Mouse (Mus musculus) spleen, postnatal 10 days (tissue): ENCODE results near the gene Olfr433.
"Not testable (repeated sequence)": the region's sequence is repeated elsewhere in the genome, so short reads cannot be mapped to it uniquely, and the experiment has no call there.

ENCODE experiments used
- DNase-seq, 2 experiments: peaks; one replicate each; pipeline ENCODE4 v3.0.0; 2021 to 2022; ENCODE audit warnings: low spot score in 2 of 2

Gene Olfr433

GRCm38 (mm10) chr1:174040523-174041177 is at the start of gene Olfr433:
Olfr433 (plus strand) TSS chr1:174040705.
- peak in 1 of 2 experiments; percentile 60 for DNase-seq

DNA sequence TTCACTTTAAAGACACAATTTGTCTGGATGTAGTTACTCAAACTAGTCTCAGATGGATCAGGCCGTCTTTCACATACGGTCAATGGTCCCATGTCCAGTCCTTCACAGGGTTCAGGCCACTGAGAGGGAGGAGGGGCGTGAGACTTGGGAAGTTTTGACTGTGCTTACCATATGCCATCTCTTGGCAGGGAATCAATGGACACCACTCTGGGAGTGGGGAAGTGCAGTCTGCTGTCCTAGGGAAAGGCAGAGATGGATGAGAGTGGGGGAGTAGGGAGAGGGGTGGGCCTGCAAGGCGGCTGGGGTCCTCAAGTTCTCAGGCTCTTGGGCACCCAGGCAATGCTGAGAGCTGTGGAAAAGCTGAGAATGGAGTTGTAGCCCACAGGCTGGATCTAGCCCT is 45.5 kb upstream of the Olfr433 start:
- DNase-seq, result no peak

DNA sequence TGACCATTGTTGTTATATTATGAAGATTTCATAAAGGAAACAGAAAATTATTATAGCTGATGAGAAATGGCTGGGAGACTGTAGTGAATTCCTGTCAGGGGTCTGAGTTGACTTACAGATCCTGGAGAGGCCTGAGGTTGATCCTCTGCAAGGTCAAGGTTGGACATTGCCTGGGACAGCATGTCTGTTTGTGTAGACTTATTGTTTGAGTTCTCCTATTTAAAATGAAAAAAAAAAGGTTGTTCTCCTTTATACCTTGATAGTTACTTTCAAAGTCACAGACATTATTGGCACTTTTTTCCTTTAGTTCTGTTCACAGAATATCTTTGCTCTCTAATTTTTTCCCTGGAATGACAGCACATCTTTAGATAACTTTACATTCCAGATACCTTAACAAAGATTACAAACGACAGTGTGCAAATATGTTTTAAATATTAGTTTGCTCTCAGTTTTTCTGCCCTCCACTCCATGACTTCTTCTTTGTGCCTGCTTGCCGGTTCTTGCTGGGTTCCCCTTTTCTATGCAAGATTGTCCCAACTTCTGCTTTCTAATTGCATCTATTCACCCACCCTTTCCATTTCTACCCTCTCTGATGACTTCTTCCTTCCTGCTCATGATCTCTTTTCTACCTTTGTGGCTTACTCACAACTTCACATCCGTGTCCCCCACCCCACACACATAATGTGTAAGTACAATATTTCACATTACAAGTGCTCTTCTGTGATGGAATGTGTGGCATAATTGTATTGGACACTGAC is 36.0 kb upstream of the Olfr433 start:
- DNase-seq, result not testable (repeated sequence)

GRCm38 (mm10) chr1:174007050-174007449 is 33.5 kb upstream of the Olfr433 start:
- not testable (repeated sequence) for DNase-seq

GRCm38 (mm10) chr1:174031698-174032097 is 8.8 kb upstream of the Olfr433 start, which contains the start of gene Ifi205:
Ifi205 (minus strand) TSS chr1:174031810.
- no peak for DNase-seq

DNA sequence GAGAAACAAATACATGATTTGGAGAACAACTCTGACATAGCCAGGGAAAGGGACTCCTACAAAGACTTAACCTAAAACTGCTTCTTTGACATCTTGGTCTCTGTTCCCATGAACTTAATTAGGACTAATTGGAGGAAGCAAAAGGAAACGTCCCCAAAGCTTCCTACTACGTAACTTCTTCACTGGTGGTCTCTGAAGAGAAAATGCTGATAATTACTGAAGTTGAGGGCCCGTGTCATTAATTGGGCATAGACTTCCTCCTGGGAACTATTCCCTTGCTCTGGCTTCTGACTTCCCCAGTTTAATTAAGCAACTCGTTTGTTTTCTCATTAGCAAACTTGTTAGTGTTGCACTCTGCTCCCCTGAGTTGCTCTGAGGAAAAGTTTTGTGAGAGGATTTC is 4.7 kb upstream of the Olfr433 start:
- no peak for DNase-seq

DNA sequence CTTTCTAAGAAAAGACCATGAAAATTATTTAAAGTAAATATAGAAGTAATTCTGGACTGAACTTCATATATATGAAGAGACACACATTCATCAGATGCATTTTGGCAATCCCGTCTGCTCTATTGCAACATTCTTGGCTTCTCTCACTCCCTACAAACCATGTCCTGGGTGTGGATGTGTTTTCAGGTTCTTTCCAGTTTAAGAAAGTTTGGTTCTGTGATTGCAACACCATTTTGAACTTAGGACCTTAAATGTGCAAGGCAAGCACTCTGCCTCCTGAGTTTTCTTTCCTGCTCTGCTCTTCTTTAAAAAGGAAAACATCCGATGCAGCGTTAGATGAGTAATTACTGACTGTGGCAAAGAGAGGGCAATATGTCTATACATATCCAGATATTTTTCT is 2.0 kb upstream of the Olfr433 start:
- no peak for DNase-seq

- not testable (repeated sequence) for DNase-seq
Measured at GRCm38 (mm10) chr1:174042091-174042884, 1.8 kb downstream of the Olfr433 start.

DNA sequence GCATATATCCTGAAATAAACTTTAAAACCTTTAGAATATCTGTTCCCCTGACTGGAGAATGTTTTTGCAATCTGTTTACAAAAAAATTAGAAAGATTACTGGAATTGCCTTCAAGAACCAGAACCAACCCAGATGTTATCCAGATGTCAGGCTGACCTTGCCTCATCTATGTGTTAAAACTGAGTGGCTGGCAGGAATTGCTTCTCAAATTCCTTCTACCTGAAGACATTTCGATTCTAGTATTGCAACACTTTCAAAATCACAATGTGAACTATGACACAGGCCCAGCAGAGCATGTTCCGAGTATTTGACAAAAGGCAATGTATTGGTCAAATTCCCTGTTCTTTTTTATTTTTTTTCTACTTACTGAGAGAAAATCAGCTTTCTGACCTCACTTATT is 3.9 kb downstream of the Olfr433 start:
- no peak for DNase-seq

DNA sequence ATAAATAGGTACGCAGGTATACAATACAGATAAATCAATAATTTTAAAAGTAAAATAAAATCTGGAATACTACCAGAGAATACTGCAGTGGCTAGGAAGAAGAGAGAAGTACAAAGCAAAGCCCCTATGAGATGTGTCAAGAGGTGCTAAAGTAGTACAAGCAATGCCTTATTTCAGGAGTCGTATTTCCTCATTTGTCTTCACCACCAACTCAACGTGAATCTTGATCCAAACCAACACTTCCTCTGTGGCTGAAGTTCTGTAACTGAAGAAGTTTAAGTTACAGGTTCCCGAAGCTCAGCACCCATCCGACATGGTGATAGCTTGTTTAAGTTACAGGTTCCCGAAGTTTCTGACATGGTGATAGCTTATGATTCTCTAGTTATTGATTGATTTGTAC is 7.7 kb downstream of the Olfr433 start:
- DNase-seq, result not testable (repeated sequence)

GRCm38 (mm10) chr1:174048893-174049292 is 8.4 kb downstream of the Olfr433 start, which contains the start of gene Olfr432:
Olfr432 (plus strand) TSS chr1:174049205.
- no peak for DNase-seq

GRCm38 (mm10) chr1:174049357-174049756 is 8.9 kb downstream of the Olfr433 start:
- DNase-seq, result not testable (repeated sequence)

GRCm38 (mm10) chr1:174050532-174050931 is 10.0 kb downstream of the Olfr433 start:
- DNase-seq, result no peak

- no peak for DNase-seq
Measured at GRCm38 (mm10) chr1:174051515-174051914, 11.0 kb downstream of the Olfr433 start.

GRCm38 (mm10) chr1:174051931-174052536 is 11.5 kb downstream of the Olfr433 start:
- DNase-seq, result no peak

GRCm38 (mm10) chr1:174052981-174053380 is 12.5 kb downstream of the Olfr433 start:
- no peak for DNase-seq

DNA sequence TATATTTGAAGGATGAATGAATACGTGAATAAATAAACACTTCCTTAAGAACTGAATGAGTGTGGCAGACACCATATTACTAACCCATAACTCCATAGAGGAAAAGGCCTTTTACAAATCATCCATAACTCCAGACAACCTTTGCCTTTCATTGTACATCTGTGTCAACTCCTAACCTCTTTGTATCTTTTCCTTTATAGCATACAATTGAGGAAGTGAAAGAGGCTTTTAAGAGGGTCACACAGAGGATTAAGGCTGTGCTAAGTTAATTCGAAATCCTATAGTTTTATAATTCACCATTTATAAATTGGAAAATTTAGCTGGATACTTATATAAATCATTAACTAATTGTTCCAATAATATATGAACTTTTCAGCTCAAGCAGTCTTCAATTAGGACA is 14.7 kb downstream of the Olfr433 start:
- no peak for DNase-seq

GRCm38 (mm10) chr1:174066305-174066704 is 25.8 kb downstream of the Olfr433 start, which contains the start of gene Olfr430:
Olfr430 (plus strand) TSS chr1:174066605.
- no peak for DNase-seq

- DNase-seq, result no peak
Measured at GRCm38 (mm10) chr1:174084031-174084430, 43.5 kb downstream of the Olfr433 start, which contains the start of gene Olfr429. Olfr429 (plus strand) TSS chr1:174084331.
